30 mouse cellular contexts compared by ENCODE assay signal in genomic region chr4:135563794-135564193, GRCm38 (mm10). TPM values are rescaled to one million over a fixed set of nuclear protein-coding genes. Genes with fewer than 3 reads are reported as not detected.
DNase-seq lines count a peak whose midpoint lies in the region; ATAC-seq and TF ChIP-seq lines count a peak whose summit lies in the region.
"Had no signal": no experiment of that assay in that cellular context is flagged by ENCODE, and none has a peak within 500 bp of the region (broad histone marks: within the 10 kb centered on the region; RNA-seq: fewer than 3 reads in every experiment).

No protein-coding gene starts in this region.

- no peak overlapping the region for H3K9ac ChIP-seq in heart, embryonic 11.5 days (ENCODE audit: low read depth, low read length)
- H3K9ac ChIP-seq in intestine, embryonic 14.5 days (ENCODE audit: low read length) = no peak overlapping the region
- no peak overlapping the region for H3K9ac ChIP-seq in intestine, postnatal 0 days (ENCODE audit: low read depth, low read length)
- no peak overlapping the region for H3K9ac ChIP-seq in intestine, embryonic 15.5 days
- no peak overlapping the region for H3K9ac ChIP-seq in stomach, embryonic 15.5 days
- no peak overlapping the region for H3K9ac ChIP-seq in hindbrain, embryonic 14.5 days
- H3K9ac ChIP-seq: embryonic facial prominence, embryonic 15.5 days; forebrain, embryonic 12.5 days; forebrain, postnatal 0 days; hindbrain, embryonic 15.5 days; kidney, embryonic 15.5 days; limb, embryonic 13.5 days; lung, embryonic 15.5 days had no signal

- H3K4me1 ChIP-seq in heart, embryonic 11.5 days (ENCODE audit: control insufficient read depth, insufficient read depth, low read length) = peaks cover 50% of the 10 kb centered on the region
- peaks cover 9% of the 10 kb centered on the region for H3K4me1 ChIP-seq in intestine, embryonic 14.5 days (replicated peaks; ENCODE audit: control insufficient read depth, insufficient read depth, low read length)
- peaks cover 10% of the 10 kb centered on the region; the same call in 1 of the 2 replicates for H3K4me1 ChIP-seq in intestine, postnatal 0 days (replicated peaks; ENCODE audit: control insufficient read depth, insufficient read depth, low read length)
- peaks cover 33% of the 10 kb centered on the region for H3K4me1 ChIP-seq in intestine, embryonic 15.5 days (replicated peaks)
- H3K4me1 ChIP-seq in stomach, embryonic 15.5 days = peaks cover 33% of the 10 kb centered on the region
- peaks cover 13% of the 10 kb centered on the region; the same call in 1 of the 2 replicates for H3K4me1 ChIP-seq in hindbrain, embryonic 14.5 days (replicated peaks; ENCODE audit: control insufficient read depth, insufficient read depth, low read length)
- peaks cover 32% of the 10 kb centered on the region for H3K4me1 ChIP-seq in embryonic facial prominence, embryonic 10.5 days

- no peak overlapping the region for H3K4me2 ChIP-seq in heart, embryonic 11.5 days
- no peak overlapping the region for H3K4me2 ChIP-seq in intestine, embryonic 14.5 days (ENCODE audit: low read length)
- H3K4me2 ChIP-seq in intestine, postnatal 0 days (replicated peaks; ENCODE audit: low read depth) = no peak overlapping the region
- H3K4me2 ChIP-seq in intestine, embryonic 15.5 days (replicated peaks) = 0 out of 2 replicates have a peak overlapping the region, but pooled peaks have one; percentile 11
- H3K4me2 ChIP-seq in stomach, embryonic 15.5 days = no peak overlapping the region
- no peak overlapping the region for H3K4me2 ChIP-seq in hindbrain, embryonic 14.5 days (replicated peaks)
- H3K4me2 ChIP-seq: embryonic facial prominence, embryonic 15.5 days; forebrain, embryonic 12.5 days; hindbrain, embryonic 15.5 days; kidney, embryonic 15.5 days; limb, embryonic 13.5 days; liver, embryonic 11.5 days; lung, embryonic 15.5 days had no signal

- ATAC-seq in heart, embryonic 11.5 days (replicated peaks; ENCODE audit: insufficient number of reproducible peaks, low FRiP score, low TSS enrichment) = no peak
- no peak for ATAC-seq in intestine, embryonic 14.5 days (replicated peaks; ENCODE audit: low FRiP score, low TSS enrichment, low read depth)
- no peak for ATAC-seq in intestine, postnatal 0 days
- peak; percentile 54 for ATAC-seq in intestine, embryonic 15.5 days
- ATAC-seq in stomach, embryonic 15.5 days (ENCODE audit: insufficient read depth, low FRiP score, low read depth) = 0 out of 2 replicates have a peak, but pooled peaks have one; percentile 8
- no peak for ATAC-seq in hindbrain, embryonic 14.5 days (ENCODE audit: low FRiP score)
- ATAC-seq: forebrain, postnatal 0 days had no signal

- H3K4me3 ChIP-seq in heart, embryonic 11.5 days (ENCODE audit: low read depth, low read length) = no peak overlapping the region
- H3K4me3 ChIP-seq in intestine, embryonic 14.5 days (ENCODE audit: low read depth, low read length) = no peak overlapping the region
- no peak overlapping the region for H3K4me3 ChIP-seq in intestine, postnatal 0 days (ENCODE audit: low read depth, low read length)
- no peak overlapping the region for H3K4me3 ChIP-seq in intestine, embryonic 15.5 days (replicated peaks)
- no peak overlapping the region for H3K4me3 ChIP-seq in stomach, embryonic 15.5 days (replicated peaks)
- H3K4me3 ChIP-seq in hindbrain, embryonic 14.5 days (replicated peaks; ENCODE audit: low read length) = no peak overlapping the region
- H3K4me3 ChIP-seq in embryonic facial prominence, embryonic 10.5 days = no peak overlapping the region
- H3K4me3 ChIP-seq: embryonic facial prominence, embryonic 15.5 days; forebrain, embryonic 12.5 days; hindbrain, embryonic 15.5 days; kidney, embryonic 15.5 days; layer of hippocampus, adult 2 months; left cerebral cortex, adult 2 months; limb, embryonic 13.5 days; lung, embryonic 15.5 days had no signal

- H3K36me3 ChIP-seq in heart, embryonic 11.5 days (ENCODE audit: control insufficient read depth, insufficient read depth, low read length) = no peaks in the 10 kb centered on the region
- no peaks in the 10 kb centered on the region for H3K36me3 ChIP-seq in intestine, embryonic 14.5 days (ENCODE audit: control insufficient read depth, insufficient read depth, low read length)
- no peaks in the 10 kb centered on the region for H3K36me3 ChIP-seq in intestine, postnatal 0 days (ENCODE audit: control insufficient read depth, insufficient read depth)
- H3K36me3 ChIP-seq in intestine, embryonic 15.5 days = no peaks in the 10 kb centered on the region
- H3K36me3 ChIP-seq in stomach, embryonic 15.5 days = no peaks in the 10 kb centered on the region
- H3K36me3 ChIP-seq in hindbrain, embryonic 14.5 days (replicated peaks; ENCODE audit: control insufficient read depth, insufficient read depth) = no peaks in the 10 kb centered on the region
- no peaks in the 10 kb centered on the region for H3K36me3 ChIP-seq in embryonic facial prominence, embryonic 10.5 days (replicated peaks)
- H3K36me3 ChIP-seq: embryonic facial prominence, embryonic 15.5 days; forebrain, embryonic 12.5 days; G1E; hindbrain, embryonic 15.5 days; kidney, embryonic 15.5 days; limb, embryonic 13.5 days; lung, embryonic 15.5 days had no signal

- peak overlapping the region; percentile 24; the same call in 1 of the 2 replicates for H3K27ac ChIP-seq in heart, embryonic 11.5 days (ENCODE audit: low read depth, low read length)
- H3K27ac ChIP-seq in intestine, embryonic 14.5 days (ENCODE audit: low read depth) = 0 out of 2 replicates have a peak overlapping the region, but pooled peaks have one; percentile 11
- H3K27ac ChIP-seq in intestine, postnatal 0 days (ENCODE audit: low read depth, low read length) = no peak overlapping the region
- H3K27ac ChIP-seq in intestine, embryonic 15.5 days = peak overlapping the region; percentile 70
- peak overlapping the region; percentile 62; the same call in 1 of the 2 replicates for H3K27ac ChIP-seq in stomach, embryonic 15.5 days
- H3K27ac ChIP-seq in hindbrain, embryonic 14.5 days = no peak overlapping the region
- no peak overlapping the region for H3K27ac ChIP-seq in embryonic facial prominence, embryonic 10.5 days (replicated peaks)
- H3K27ac ChIP-seq: embryonic facial prominence, embryonic 15.5 days; forebrain, embryonic 12.5 days; hindbrain, embryonic 15.5 days; kidney, embryonic 15.5 days; layer of hippocampus, adult 2 months; left cerebral cortex, adult 2 months; limb, embryonic 13.5 days; lung, embryonic 15.5 days had no signal

- no peaks in the 10 kb centered on the region for H3K9me3 ChIP-seq in heart, embryonic 11.5 days (replicated peaks; ENCODE audit: control insufficient read depth, low read length)
- no peaks in the 10 kb centered on the region for H3K9me3 ChIP-seq in intestine, embryonic 14.5 days (ENCODE audit: control insufficient read depth, low read length)
- no peaks in the 10 kb centered on the region for H3K9me3 ChIP-seq in intestine, postnatal 0 days (ENCODE audit: control insufficient read depth)
- no peaks in the 10 kb centered on the region for H3K9me3 ChIP-seq in intestine, embryonic 15.5 days
- H3K9me3 ChIP-seq in stomach, embryonic 15.5 days = no peaks in the 10 kb centered on the region
- H3K9me3 ChIP-seq in hindbrain, embryonic 14.5 days (ENCODE audit: control insufficient read depth, low read length) = no peaks in the 10 kb centered on the region
- H3K9me3 ChIP-seq in embryonic facial prominence, embryonic 10.5 days = no peaks in the 10 kb centered on the region
- H3K9me3 ChIP-seq: embryonic facial prominence, embryonic 15.5 days; forebrain, embryonic 12.5 days; G1E; hindbrain, embryonic 15.5 days; kidney, embryonic 15.5 days; limb, embryonic 13.5 days; lung, embryonic 15.5 days had no signal

- peaks cover 3% of the 10 kb centered on the region for H3K27me3 ChIP-seq in heart, embryonic 11.5 days (ENCODE audit: control insufficient read depth, insufficient read depth, low read length)
- 0 out of 2 replicates have a peak, but pooled peaks cover 3% of the 10 kb centered on the region for H3K27me3 ChIP-seq in intestine, embryonic 14.5 days (replicated peaks; ENCODE audit: control insufficient read depth, insufficient read depth, low read length)
- 0 out of 2 replicates have a peak, but pooled peaks cover 4% of the 10 kb centered on the region for H3K27me3 ChIP-seq in intestine, postnatal 0 days (replicated peaks; ENCODE audit: control insufficient read depth, insufficient read depth, low read length)
- peaks cover 3% of the 10 kb centered on the region; the same call in 1 of the 2 replicates for H3K27me3 ChIP-seq in intestine, embryonic 15.5 days (replicated peaks)
- H3K27me3 ChIP-seq in stomach, embryonic 15.5 days (replicated peaks) = no peaks in the 10 kb centered on the region; the same call in 1 of the 2 replicates
- 0 out of 2 replicates have a peak, but pooled peaks cover 3% of the 10 kb centered on the region for H3K27me3 ChIP-seq in hindbrain, embryonic 14.5 days (ENCODE audit: control insufficient read depth, insufficient read depth, low read length)
- peaks cover 58% of the 10 kb centered on the region for H3K27me3 ChIP-seq in embryonic facial prominence, embryonic 10.5 days (replicated peaks; ENCODE audit: low read depth, poor library complexity, severe bottlenecking)

- no peak for DNase-seq in heart, postnatal 4 days
- DNase-seq in intestine, embryonic 14.5 days (ENCODE audit: low spot score) = no peak
- no peak for DNase-seq in hindbrain, embryonic 14.5 days (ENCODE audit: low spot score)
- DNase-seq in embryonic facial prominence, embryonic 10.5 days (ENCODE audit: low spot score) = no peak
- DNase-seq: adrenal gland, postnatal 36 days; cerebellum, adult 18-20 months; cerebellum, postnatal 10 days; forebrain, postnatal 0 days; gastrocnemius, postnatal 10 days; heart, adult 11 months; kidney, adult 18-20 months; kidney, postnatal 36 days; lung, postnatal 4 days; midbrain, embryonic 14.5 days; thymus, adult 18-20 months; thymus, postnatal 36 days had no signal

- 42% methylated on average over 2 of the region's 2 CpGs for WGBS in heart, embryonic 11.5 days (ENCODE audit: insufficient replicate concordance)
- WGBS in intestine, embryonic 14.5 days = 8% methylated on average over 2 of the region's 2 CpGs
- WGBS in intestine, postnatal 0 days = 18% methylated on average over 2 of the region's 2 CpGs
- WGBS in intestine, embryonic 15.5 days = 24% methylated on average over 2 of the region's 2 CpGs
- WGBS in stomach, embryonic 15.5 days = 8% methylated on average over 2 of the region's 2 CpGs
- WGBS in hindbrain, embryonic 14.5 days = 57% methylated on average over 2 of the region's 2 CpGs
- WGBS in embryonic facial prominence, embryonic 10.5 days = 65% methylated on average over 2 of the region's 2 CpGs

- no peak for TF ChIP-seq CTCF in intestine, postnatal 0 days (IDR thresholded peaks at IDR 0.05; ENCODE audit: low read depth)

RNA-seq across cellular contexts. Expression of gene Grhl3, which starts 9.6 kb away (rescaled TPM):
- polyA plus RNA-seq in heart, embryonic 11.5 days (2014; fragmentation: Nextera tagmentation; extraction: Ambion mirVana) = 5.5 and 6.5 TPM in 2 replicates
- total RNA-seq in heart, postnatal 4 days (2021) = 1 to 10 TPM; 1.0 to 1.2 TPM
- polyA plus RNA-seq in intestine, embryonic 14.5 days (2014; fragmentation: Nextera tagmentation; extraction: Ambion mirVana) = 7.1 and 9.2 TPM in 2 replicates
- polyA plus RNA-seq in intestine, postnatal 0 days (2015; fragmentation: Nextera tagmentation; extraction: Ambion mirVana) = 0.39 and 0.51 TPM in 2 replicates
- polyA plus RNA-seq in intestine, embryonic 15.5 days (2015; fragmentation: Nextera tagmentation; extraction: Ambion mirVana) = 4.3 and 4.4 TPM in 2 replicates
- 25.9 and 37.0 TPM in 2 replicates for polyA plus RNA-seq in stomach, embryonic 15.5 days (2015; fragmentation: Nextera tagmentation; extraction: Ambion mirVana)
- polyA plus RNA-seq in hindbrain, embryonic 14.5 days (2014; fragmentation: Nextera tagmentation; extraction: Ambion mirVana) = 1.0 and 1.1 TPM in 2 replicates
- 7.6 and 9.6 TPM in 2 replicates for polyA plus RNA-seq in embryonic facial prominence, embryonic 10.5 days (2016; fragmentation: Nextera tagmentation; extraction: Ambion mirVana)
- total RNA-seq: adrenal gland, postnatal 36 days; G1E had no signal
- polyA plus RNA-seq: G1E had no signal

Comparison
In these comparisons a context has a peak if more than half of its experiments do, and no peak if none do; other contexts are left out.
1. ATAC-seq: peak in intestine, embryonic 15.5 days (single experiment) and stomach, embryonic 15.5 days (single experiment); none in heart, embryonic 11.5 days (single experiment), intestine, embryonic 14.5 days (single experiment), intestine, postnatal 0 days (single experiment) and hindbrain, embryonic 14.5 days (single experiment).
2. H3K27ac ChIP-seq: peak in heart, embryonic 11.5 days (single experiment), intestine, embryonic 14.5 days (single experiment), intestine, embryonic 15.5 days (single experiment) and stomach, embryonic 15.5 days (single experiment); none in intestine, postnatal 0 days (single experiment), hindbrain, embryonic 14.5 days (single experiment) and embryonic facial prominence, embryonic 10.5 days (single experiment).